Mouse (Mus musculus) midbrain, embryonic 13.5 days (tissue): ENCODE results near the gene Spg7. TPM values are rescaled to one million over a fixed set of nuclear protein-coding genes. Genes with fewer than 3 reads are reported as not detected.
"Not testable (repeated sequence)": the region's sequence is repeated elsewhere in the genome, so short reads cannot be mapped to it uniquely, and the experiment has no call there.

Experiments used
- ATAC-seq: fragments of 200-750 bp; cut with Nextera tagmentation; 2 replicates; pipeline ENCODE4 v1.8.0; 2017; ENCODE audit warnings: mild to moderate bottlenecking, moderate TSS enrichment, moderate library complexity
- H3K27ac ChIP-seq: fragments of 300-500 bp; sonication (generic); 2 replicates; pipeline ENCODE4 v1.5.1; 2015; ENCODE audit warnings: inconsistent platforms, mild to moderate bottlenecking, moderate library complexity
- H3K27me3 ChIP-seq: fragments of 300-500 bp; sonication (generic); 2 replicates; pipeline ENCODE4 v1.6.1; 2015; ENCODE audit warnings: mild to moderate bottlenecking, inconsistent platforms
- H3K36me3 ChIP-seq: fragments of 300-500 bp; sonication (generic); 2 replicates; pipeline ENCODE4 v1.6.1; 2015; ENCODE audit warnings: mild to moderate bottlenecking, inconsistent platforms
- H3K4me1 ChIP-seq: fragments of 300-500 bp; sonication (generic); replicated peaks from 2 replicates; pipeline ENCODE4 v1.6.1; 2015; ENCODE audit warnings: inconsistent platforms
- H3K4me2 ChIP-seq: fragments of 300-500 bp; sonication (generic); replicated peaks from 2 replicates; pipeline ENCODE4 v1.6.1; 2015; ENCODE audit warnings: moderate library complexity, mild to moderate bottlenecking, inconsistent platforms
- H3K4me3 ChIP-seq: fragments of 300-500 bp; sonication (generic); replicated peaks from 2 replicates; pipeline ENCODE4 v1.5.1; 2015; ENCODE audit warnings: mild to moderate bottlenecking, inconsistent platforms
- H3K9ac ChIP-seq: fragments of 300-500 bp; sonication (generic); replicated peaks from 2 replicates; pipeline ENCODE4 v1.6.1; 2015; ENCODE audit warnings: mild to moderate bottlenecking, inconsistent platforms
- H3K9me3 ChIP-seq: fragments of 300-500 bp; sonication (generic); 2 replicates; pipeline ENCODE4 v1.6.1; 2016; ENCODE audit warnings: mild to moderate bottlenecking, inconsistent platforms
- WGBS: fragments of 180-500 bp; shearing (Covaris S2); methylation state at CpG from one replicate; pipeline ENCODE4 v1.1.7; 2015; 5-methylcytosine and 5-hydroxymethylcytosine counted together
- polyA plus RNA-seq: library from polyadenylated mRNA; unstranded; fragments of >200 nt; fragmentation: Nextera tagmentation; extraction: Ambion mirVana; gene quantifications from 2 replicates; pipeline ENCODE4 v1.2.1, GENCODE M21; 2015

Gene Spg7
- polyA plus RNA-seq, 1 experiment from 2014 or later, result 52.0 TPM

- H3K4me3 ChIP-seq, result peak within 1 kb of the TSS; percentile 100
- under 1% methylated on average over 75 of the region's 91 CpGs for WGBS
- peak; percentile 98 for ATAC-seq
Measured at GRCm38 (mm10) chr8:123042158-123042973, 20.4 kb upstream of the Spg7 start, which contains the start of gene Ankrd11. Ankrd11 (minus strand) TSS chr8:123042277.

GRCm38 (mm10) chr8:123042974-123043625 is 19.6 kb upstream of the Spg7 start:
- Histone ChIP-seq H3K27ac (peak overlapping the region; percentile 95), H3K36me3 (no peaks in the 10 kb centered on the region), H3K9ac (peak overlapping the region; percentile 88), H3K4me3 (peak overlapping the region; percentile 100), H3K4me1 (peaks cover 39% of the 10 kb centered on the region), H3K9me3 (no peaks in the 10 kb centered on the region), H3K27me3 (no peaks in the 10 kb centered on the region), H3K4me2 (peak overlapping the region; percentile 72)
- no peak for ATAC-seq
- 29% methylated on average over 22 of the region's 22 CpGs for WGBS

More at GRCm38 (mm10) chr8:123042158-123042973, 20.4 kb upstream of the Spg7 start, which contains the start of gene Ankrd11:
- Histone ChIP-seq H3K36me3 (no peaks in the 10 kb centered on the region), H3K4me1 (peaks cover 43% of the 10 kb centered on the region), H3K27ac (peak within 1 kb of the TSS; percentile 97), H3K9me3 (no peaks in the 10 kb centered on the region), H3K27me3 (no peaks in the 10 kb centered on the region), H3K9ac (peak within 1 kb of the TSS; percentile 99), H3K4me2 (peak within 1 kb of the TSS; percentile 79)

GRCm38 (mm10) chr8:123043941-123044340 is 18.8 kb upstream of the Spg7 start:
- Histone ChIP-seq H3K4me1 (peaks cover 33% of the 10 kb centered on the region), H3K4me2 (no peak overlapping the region), H3K27ac (no peak overlapping the region), H3K9me3 (no peaks in the 10 kb centered on the region), H3K9ac (no peak overlapping the region), H3K27me3 (no peaks in the 10 kb centered on the region), H3K4me3 (no peak overlapping the region), H3K36me3 (no peaks in the 10 kb centered on the region)
- ATAC-seq, result no peak
- WGBS, result 88% methylated on average over 3 of the region's 3 CpGs

GRCm38 (mm10) chr8:123044743-123045425 is 17.9 kb upstream of the Spg7 start:
- H3K27me3 ChIP-seq, H3K4me2 ChIP-seq, H3K9me3 ChIP-seq, H3K4me3 ChIP-seq, H3K36me3 ChIP-seq, ATAC-seq, H3K27ac ChIP-seq, H3K9ac ChIP-seq: not testable (repeated sequence)
- WGBS, result 97% methylated on average over 23 of the region's 23 CpGs
- peaks cover 23% of the 10 kb centered on the region for H3K4me1 ChIP-seq

GRCm38 (mm10) chr8:123046706-123047105 is 16.0 kb upstream of the Spg7 start:
- WGBS, result 85% methylated on average over 4 of the region's 4 CpGs
- H3K27ac ChIP-seq, result no peak overlapping the region
- no peak overlapping the region for H3K4me3 ChIP-seq
- ATAC-seq, result no peak
- H3K9me3 ChIP-seq, result no peaks in the 10 kb centered on the region
- H3K4me1 ChIP-seq, result peaks cover 12% of the 10 kb centered on the region
- H3K27me3 ChIP-seq, result no peaks in the 10 kb centered on the region
- no peaks in the 10 kb centered on the region for H3K36me3 ChIP-seq
- H3K9ac ChIP-seq, result no peak overlapping the region
- H3K4me2 ChIP-seq, result no peak overlapping the region

- Histone ChIP-seq H3K4me1 (peaks cover 12% of the 10 kb centered on the region), H3K27ac (no peak overlapping the region), H3K9ac (no peak overlapping the region; the same call in 1 of the 2 replicates), H3K4me2 (no peak overlapping the region), H3K4me3 (no peak overlapping the region), H3K36me3 (no peaks in the 10 kb centered on the region), H3K9me3 (no peaks in the 10 kb centered on the region), H3K27me3 (no peaks in the 10 kb centered on the region)
- 89% methylated on average over 7 of the region's 7 CpGs for WGBS
- no peak for ATAC-seq
Measured at GRCm38 (mm10) chr8:123047827-123048226, 14.9 kb upstream of the Spg7 start.

- no peak overlapping the region for H3K4me3 ChIP-seq
- no peaks in the 10 kb centered on the region for H3K27me3 ChIP-seq
- H3K9ac ChIP-seq, result no peak overlapping the region
- no peak for ATAC-seq
- H3K9me3 ChIP-seq, result no peaks in the 10 kb centered on the region
- no peak overlapping the region for H3K4me2 ChIP-seq
- no peak overlapping the region for H3K27ac ChIP-seq
- WGBS, result 94% methylated on average over 7 of the region's 7 CpGs
- H3K4me1 ChIP-seq, result peaks cover 7% of the 10 kb centered on the region
- no peaks in the 10 kb centered on the region for H3K36me3 ChIP-seq
Measured at GRCm38 (mm10) chr8:123048402-123048801, 14.3 kb upstream of the Spg7 start.

GRCm38 (mm10) chr8:123051458-123051857 is 11.3 kb upstream of the Spg7 start:
- no peak for ATAC-seq
- no peak overlapping the region for H3K27ac ChIP-seq
- H3K4me1 ChIP-seq, result no peaks in the 10 kb centered on the region
- H3K9ac ChIP-seq, result no peak overlapping the region
- H3K4me3 ChIP-seq, result no peak overlapping the region
- H3K36me3 ChIP-seq, result no peaks in the 10 kb centered on the region
- no peaks in the 10 kb centered on the region for H3K9me3 ChIP-seq
- no peaks in the 10 kb centered on the region for H3K27me3 ChIP-seq
- no peak overlapping the region for H3K4me2 ChIP-seq
- 76% methylated on average over 5 of the region's 5 CpGs for WGBS

GRCm38 (mm10) chr8:123064072-123064471 is 1.3 kb downstream of the Spg7 start:
- peak overlapping the region; percentile 90; the same call in 1 of the 2 replicates for H3K4me3 ChIP-seq
- H3K36me3 ChIP-seq, result 0 out of 2 replicates have a peak, but pooled peaks cover 9% of the 10 kb centered on the region
- ATAC-seq, result no peak
- H3K9ac ChIP-seq, result no peak overlapping the region
- peaks cover 29% of the 10 kb centered on the region for H3K4me1 ChIP-seq
- H3K9me3 ChIP-seq, result no peaks in the 10 kb centered on the region
- 79% methylated on average over 4 of the region's 4 CpGs for WGBS
- peak overlapping the region; percentile 93 for H3K27ac ChIP-seq
- H3K27me3 ChIP-seq, result no peaks in the 10 kb centered on the region
- H3K4me2 ChIP-seq, result peak overlapping the region; percentile 59

- ATAC-seq, result peak; percentile 32; the same call in 1 of the 2 replicates
- peak overlapping the region; percentile 94 for H3K9ac ChIP-seq
- H3K27me3 ChIP-seq, result no peaks in the 10 kb centered on the region
- H3K9me3 ChIP-seq, result no peaks in the 10 kb centered on the region
- peak overlapping the region; percentile 59 for H3K4me2 ChIP-seq
- H3K4me3 ChIP-seq, result peak overlapping the region; percentile 90
- H3K36me3 ChIP-seq, result 0 out of 2 replicates have a peak, but pooled peaks cover 9% of the 10 kb centered on the region
- WGBS, result 2% methylated on average over 14 of the region's 14 CpGs
- peaks cover 29% of the 10 kb centered on the region for H3K4me1 ChIP-seq
- peak overlapping the region; percentile 93 for H3K27ac ChIP-seq
Measured at GRCm38 (mm10) chr8:123064809-123065213, 2.1 kb downstream of the Spg7 start.

GRCm38 (mm10) chr8:123065214-123066100 is 2.7 kb downstream of the Spg7 start:
- peak overlapping the region; percentile 94 for H3K9ac ChIP-seq
- H3K4me1 ChIP-seq, result peaks cover 29% of the 10 kb centered on the region
- peak overlapping the region; percentile 93 for H3K27ac ChIP-seq
- H3K27me3 ChIP-seq, result no peaks in the 10 kb centered on the region
- WGBS, result under 1% methylated on average over 84 of the region's 84 CpGs
- no peaks in the 10 kb centered on the region for H3K9me3 ChIP-seq
- H3K4me2 ChIP-seq, result peak overlapping the region; percentile 74
- peak; percentile 98 for ATAC-seq
- peak overlapping the region; percentile 90 for H3K4me3 ChIP-seq
- peaks cover 13% of the 10 kb centered on the region; the same call in 1 of the 2 replicates for H3K36me3 ChIP-seq
